Mouse (Mus musculus): ENCODE measurements at regions not wholly inside any gene's neighbourhood (a gene's known extent, or its start where the extent isn't known, plus 50 kb on each side); places are given as distances from the start of the nearest gene placed in this dataset.
"Not testable (repeated sequence)": the region's sequence is repeated elsewhere in the genome, so short reads cannot be mapped to it uniquely, and the experiment has no call there.

DNA sequence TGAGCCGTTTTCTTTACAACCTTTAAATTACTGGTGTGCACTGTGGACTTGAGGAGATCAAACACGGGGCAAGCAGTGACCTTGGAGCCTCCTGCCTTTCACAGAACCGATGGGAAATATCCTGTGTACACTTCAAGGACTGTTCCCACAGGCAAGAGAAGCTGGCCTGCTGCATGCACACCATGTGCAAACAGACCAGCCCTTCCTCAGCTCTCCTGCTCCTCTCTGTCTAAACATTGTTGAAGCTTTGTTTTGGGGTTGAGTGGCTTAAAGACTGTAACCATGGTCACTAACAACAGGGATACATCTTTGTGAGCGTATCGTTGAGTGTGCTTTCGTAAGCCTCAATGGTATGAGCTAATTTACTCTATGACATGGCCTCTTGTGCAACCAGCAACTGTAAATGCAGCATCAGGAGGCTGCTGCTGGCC is 50.2 kb upstream of the Agps start:
- DNase-seq = no peak
- no peak for TF ChIP-seq CTCF (IDR thresholded peaks at IDR 0.05)
- H3K27ac ChIP-seq = no peak overlapping the region
- H3K4me3 ChIP-seq = no peak overlapping the region
- intact Hi-C loops (cut with DNase I) = loop anchor here (1.0 kb wide), 1 partner anchor 176 kb away; no protein-coding TSS in a partner anchor

DNA sequence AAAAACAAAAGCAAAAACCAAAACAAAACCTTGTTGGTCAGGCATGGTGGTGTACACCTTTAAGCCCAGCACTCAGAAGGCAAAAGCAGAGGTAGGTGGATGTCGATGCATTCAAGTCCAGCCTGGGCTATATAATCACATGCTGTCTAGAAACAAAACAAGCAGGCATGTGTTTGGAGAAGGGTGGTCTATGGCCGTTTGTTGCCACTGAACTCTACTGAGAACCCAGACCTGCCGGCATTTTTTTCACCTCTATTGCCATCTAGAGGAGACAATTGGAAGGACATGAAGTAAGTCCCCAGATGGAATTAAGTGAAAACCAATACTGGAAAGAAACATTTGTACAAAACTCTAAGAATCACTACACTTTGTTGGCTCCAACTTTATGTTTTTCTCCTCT is 50.9 kb upstream of the Agps start:
- H3K4me3 ChIP-seq = peak overlapping the region; percentile 45
- TF ChIP-seq CTCF (IDR thresholded peaks at IDR 0.05) = peak; percentile 85
- intact Hi-C loops (cut with DNase I) = loop anchor here (1.0 kb wide), 1 partner anchor 176 kb away; no protein-coding TSS in a partner anchor
- no peak overlapping the region for H3K27ac ChIP-seq
- no peak for DNase-seq

DNA sequence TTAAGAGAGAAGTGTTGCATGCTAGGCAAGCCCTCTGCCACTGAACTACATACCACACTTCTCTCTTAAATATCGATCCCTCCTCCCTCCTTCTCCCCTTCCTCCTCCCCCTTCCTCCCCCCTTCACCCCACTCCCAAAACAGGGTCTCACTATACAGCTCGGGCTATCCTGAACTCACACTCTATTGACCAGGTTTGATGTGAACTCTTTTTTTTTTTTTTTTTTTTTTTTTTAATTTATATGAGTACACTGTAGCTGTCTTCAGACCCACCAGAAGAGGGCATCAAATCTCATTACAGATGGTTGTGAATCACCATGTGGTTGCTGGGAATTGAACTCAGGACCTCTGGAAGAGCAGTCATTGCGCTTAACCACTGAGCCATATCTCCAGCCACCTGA is 53.3 kb upstream of the Agps start:
- H3K27ac ChIP-seq, DNase-seq, H3K4me3 ChIP-seq: not testable (repeated sequence)
- intact Hi-C loops (cut with DNase I) = loop anchor here (5.0 to 10.0 kb wide), 2 partner anchors 41 to 74 kb away; partner anchors contain the start of gene Nfe2l2

DNA sequence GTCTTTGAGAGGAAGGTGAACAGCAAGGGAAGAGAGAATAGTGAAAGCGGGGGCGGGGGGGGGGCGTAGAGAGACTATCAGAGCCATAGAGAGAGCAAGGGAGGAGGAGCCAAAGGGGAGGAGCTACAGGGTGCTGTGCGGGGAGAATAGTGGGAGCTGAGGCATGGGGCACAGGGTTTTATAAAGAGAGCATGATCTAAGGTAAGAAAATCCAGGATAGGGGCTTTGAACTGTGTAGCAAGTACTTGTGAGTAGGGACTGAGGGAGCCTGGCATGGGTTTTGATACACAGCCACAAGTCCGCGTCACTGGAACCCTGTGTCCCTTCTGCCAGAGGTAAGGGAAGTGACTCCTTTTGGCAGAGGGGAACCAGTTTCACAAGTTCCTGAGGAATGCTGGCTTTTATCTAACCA is 54.9 kb upstream of the Agps start:
- no peak for TF ChIP-seq CTCF (IDR thresholded peaks at IDR 0.05)
- peak overlapping the region; percentile 28; the same call in 1 of the 2 replicates for H3K27ac ChIP-seq
- DNase-seq = peak; percentile 53
- intact Hi-C loops (cut with DNase I) = loop anchor here (5.0 to 10.0 kb wide), 2 partner anchors 40 to 72 kb away; partner anchors contain the start of gene Nfe2l2
- H3K4me3 ChIP-seq = peak overlapping the region; percentile 61

DNA sequence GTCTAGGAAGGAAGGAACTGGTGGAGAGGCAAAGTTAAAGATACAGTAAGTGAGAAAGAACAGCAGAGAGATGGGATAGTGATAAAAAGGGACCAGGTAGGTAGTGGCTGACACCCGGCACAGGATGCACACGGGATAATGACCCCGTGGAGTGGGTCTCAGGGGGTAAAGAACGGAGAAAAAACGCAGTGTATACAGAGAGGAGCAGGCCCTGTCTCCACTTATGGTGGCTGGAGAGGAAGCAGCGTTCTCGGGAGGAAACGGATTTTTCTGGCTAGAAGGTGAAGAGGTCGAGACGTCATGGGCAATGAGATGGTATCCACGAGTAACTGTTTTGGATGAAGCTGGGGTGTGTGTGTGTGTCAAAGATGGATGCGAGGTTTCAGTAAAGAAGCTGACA is 55.4 kb upstream of the Agps start:
- H3K4me3 ChIP-seq = peak overlapping the region; percentile 61
- DNase-seq = no peak
- 0 out of 2 replicates have a peak overlapping the region, but pooled peaks have one; percentile 28 for H3K27ac ChIP-seq
- intact Hi-C loops (cut with DNase I) = loop anchor here (5.0 to 10.0 kb wide), 2 partner anchors 39 to 72 kb away; partner anchors contain the start of gene Nfe2l2
- no peak for TF ChIP-seq CTCF (IDR thresholded peaks at IDR 0.05)

DNA sequence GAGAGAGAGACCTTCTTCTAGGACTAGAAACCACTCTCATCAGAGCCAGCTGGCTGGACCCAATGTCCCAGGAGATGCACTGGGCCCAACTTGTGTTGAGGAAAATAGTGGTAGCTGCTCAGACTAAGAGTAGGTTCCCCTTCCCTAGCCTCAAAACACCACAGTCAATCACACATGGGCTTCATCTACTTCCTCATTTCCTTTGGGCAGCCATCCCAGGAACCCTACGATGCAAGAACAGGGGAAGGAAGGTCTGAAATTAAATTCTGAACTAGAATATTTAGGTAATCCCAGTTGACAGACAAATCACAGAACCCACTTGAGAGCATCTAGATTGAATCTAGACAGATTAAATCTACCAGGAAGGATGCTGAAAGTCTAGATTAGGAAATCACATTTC is 56.8 kb upstream of the Agps start:
- Histone ChIP-seq H3K27ac (no peak overlapping the region), H3K4me3 (no peak overlapping the region)
- intact Hi-C loops (cut with DNase I) = loop anchor here (5.0 to 10.0 kb wide), 2 partner anchors 38 to 70 kb away; partner anchors contain the start of gene Nfe2l2
- no peak for TF ChIP-seq CTCF (IDR thresholded peaks at IDR 0.05)
- peak; percentile 42 for DNase-seq

DNA sequence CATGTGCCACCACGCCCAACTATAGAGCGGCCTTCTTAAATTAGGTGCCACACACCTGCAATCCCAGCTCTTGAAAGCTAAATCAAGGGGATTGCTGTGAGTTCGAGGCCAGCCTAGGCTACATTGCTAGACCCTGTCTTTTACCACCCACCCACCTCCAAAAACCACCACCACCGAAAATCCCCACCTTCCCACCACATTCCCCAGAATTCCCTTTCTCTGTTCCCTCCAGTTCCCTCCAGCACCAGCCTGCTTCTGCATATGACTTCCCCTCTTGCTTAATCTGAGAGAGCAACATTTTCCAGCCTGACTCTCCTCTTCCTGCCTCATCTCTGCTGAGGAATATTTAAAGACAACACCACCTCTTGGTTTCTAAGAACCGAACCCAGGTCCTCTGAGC is 58.5 kb upstream of the Agps start:
- H3K4me3 ChIP-seq = no peak overlapping the region
- no peak for TF ChIP-seq CTCF (IDR thresholded peaks at IDR 0.05)
- H3K27ac ChIP-seq = peak overlapping the region; percentile 75; the same call in 1 of the 2 replicates
- intact Hi-C loops (cut with DNase I) = loop anchor here (10.0 kb wide), 1 partner anchor 69 kb away; the partner anchor contains the start of gene Nfe2l2
- DNase-seq = no peak

DNA sequence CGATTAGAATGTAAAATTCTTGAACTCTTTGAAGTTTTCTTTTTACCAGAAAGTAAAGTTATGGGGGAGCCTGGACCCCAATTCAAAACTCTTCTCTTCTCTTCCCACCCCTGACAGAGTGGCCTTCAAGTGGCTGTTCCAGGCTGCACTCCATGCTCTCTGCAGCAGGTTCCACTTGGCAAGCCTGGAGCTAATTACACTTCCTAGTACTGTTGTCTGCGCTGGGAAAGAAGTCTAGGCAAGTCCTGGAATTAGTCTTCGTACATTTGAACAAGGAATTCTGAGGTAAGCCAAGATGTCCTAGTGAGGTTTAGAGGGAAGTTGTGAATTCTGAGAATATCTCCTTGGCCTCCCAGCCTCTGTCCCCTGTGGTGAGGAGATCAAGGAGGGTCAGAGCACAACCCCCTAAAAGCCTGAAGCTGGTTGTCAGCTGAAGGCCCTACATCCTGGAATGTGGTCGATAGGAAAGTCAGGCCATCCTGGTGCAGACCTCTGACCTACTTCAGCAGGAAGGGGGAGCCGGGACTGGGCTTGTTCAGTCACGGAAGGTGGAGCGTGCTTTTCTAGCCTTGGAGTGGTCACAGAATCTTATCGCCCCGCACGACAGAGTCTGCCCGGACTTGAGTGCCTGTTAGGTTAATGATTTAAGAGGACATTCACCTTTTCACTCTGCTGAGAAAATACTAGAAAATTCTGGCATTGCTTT is 59.6 kb upstream of the Agps start:
- Histone ChIP-seq H3K27ac (peak overlapping the region; percentile 75), H3K4me3 (peak overlapping the region; percentile 30)
- intact Hi-C loops (cut with DNase I) = loop anchor here (10.0 kb wide), 1 partner anchor 68 kb away; the partner anchor contains the start of gene Nfe2l2
- TF ChIP-seq CTCF (IDR thresholded peaks at IDR 0.05) = no peak
- no peak for DNase-seq

DNA sequence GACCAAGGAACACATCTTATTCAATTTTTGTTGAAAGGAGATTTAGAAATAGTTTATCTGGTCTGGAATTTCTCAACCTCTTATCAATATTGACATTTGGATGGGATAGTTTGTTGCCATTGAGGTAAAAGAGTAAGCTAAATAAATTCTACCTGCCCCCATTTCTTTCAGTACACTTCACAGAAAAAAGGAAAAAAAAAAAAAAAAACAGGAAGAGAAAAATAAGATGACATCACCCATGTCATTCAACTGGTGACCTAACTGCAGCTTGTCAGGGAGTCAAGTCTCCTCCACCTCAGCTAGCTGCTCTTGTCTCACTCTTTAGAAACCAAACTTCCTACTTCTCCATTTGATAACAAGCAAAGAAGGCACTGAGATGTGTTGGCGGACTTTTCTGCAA is 61.3 kb upstream of the Agps start:
- intact Hi-C loops (cut with DNase I) = loop anchor here (10.0 kb wide), 1 partner anchor 66 kb away; the partner anchor contains the start of gene Nfe2l2
- no peak overlapping the region for H3K27ac ChIP-seq
- TF ChIP-seq CTCF (IDR thresholded peaks at IDR 0.05) = no peak
- DNase-seq = no peak
- no peak overlapping the region for H3K4me3 ChIP-seq

DNA sequence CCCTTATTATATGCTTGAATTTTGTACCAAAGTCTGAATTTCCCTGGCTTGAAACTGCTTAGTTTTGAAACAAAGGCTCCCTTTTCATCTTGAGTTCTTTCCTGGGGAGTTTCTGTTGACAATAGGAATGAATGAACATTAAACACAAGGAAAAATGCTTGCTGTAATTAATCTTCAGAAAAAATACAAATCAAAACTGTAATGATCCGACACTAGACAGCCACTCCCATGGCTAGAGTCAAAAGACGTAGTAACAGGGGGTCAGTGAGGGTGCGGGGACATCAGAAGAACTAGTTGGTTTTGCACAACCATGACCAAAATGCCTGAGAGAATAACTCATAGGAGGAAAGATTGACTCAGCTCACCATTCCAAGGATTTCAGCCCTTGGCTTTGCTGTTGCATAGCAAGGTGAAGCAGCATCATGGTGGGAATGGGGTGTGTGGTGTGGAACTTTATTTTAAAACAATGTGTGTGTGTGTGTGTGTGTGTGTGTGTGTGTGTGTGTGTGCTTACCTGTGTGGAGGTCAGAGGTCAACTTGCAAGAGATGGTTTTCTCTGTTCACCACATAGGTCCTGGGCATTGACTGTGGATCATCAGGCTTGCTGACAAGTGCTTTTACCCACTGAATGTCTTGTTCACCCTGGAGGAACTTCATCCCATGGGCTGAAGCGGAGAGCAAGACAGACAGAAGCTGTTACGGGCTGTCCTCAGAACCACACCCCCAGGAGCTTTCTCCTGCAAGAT is 63.2 kb upstream of the Agps start:
- Histone ChIP-seq H3K27ac (peak overlapping the region; percentile 8; the same call in 1 of the 2 replicates), H3K4me3 (no peak overlapping the region)
- DNase-seq = no peak
- TF ChIP-seq CTCF (IDR thresholded peaks at IDR 0.05) = no peak
- intact Hi-C loops (cut with DNase I) = no loop called here

DNA sequence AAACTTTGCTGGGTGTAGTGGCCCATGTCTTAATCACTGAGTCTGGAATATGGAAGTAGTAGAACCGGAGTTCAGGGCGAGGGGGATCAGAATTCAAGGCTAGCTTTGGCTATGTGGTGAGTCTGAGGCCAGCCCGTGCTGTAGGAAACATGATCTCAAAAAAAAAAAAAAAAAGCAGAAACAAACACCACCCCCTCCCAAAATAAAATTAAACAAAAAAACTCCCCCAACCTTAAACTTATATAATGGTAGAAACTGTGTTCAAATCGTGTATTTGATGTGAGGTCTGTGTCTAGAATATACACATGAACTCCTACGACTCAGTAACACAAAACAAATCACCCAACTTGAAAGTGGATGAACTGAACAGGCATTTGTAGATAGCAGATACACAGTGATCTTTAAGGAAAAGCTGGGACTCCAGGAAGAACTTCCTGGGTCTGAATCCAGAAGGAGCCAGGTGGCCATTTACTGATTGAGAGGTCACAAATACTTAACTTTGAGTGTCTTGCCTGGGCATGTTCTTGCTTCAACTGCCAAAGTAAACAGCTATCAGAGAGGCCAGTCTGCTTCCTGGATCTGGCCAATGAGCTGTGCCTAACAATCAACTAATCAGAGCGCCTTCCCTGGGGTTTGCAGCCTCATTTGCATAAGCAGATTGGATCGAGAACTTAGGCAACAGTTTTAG is 63.6 kb upstream of the Nfe2l2 start:
- Histone ChIP-seq H3K27ac (peak overlapping the region; percentile 8; the same call in 1 of the 2 replicates), H3K4me3 (no peak overlapping the region)
- no peak for TF ChIP-seq CTCF (IDR thresholded peaks at IDR 0.05)
- DNase-seq = no peak
- intact Hi-C loops (cut with DNase I) = no loop called here

DNA sequence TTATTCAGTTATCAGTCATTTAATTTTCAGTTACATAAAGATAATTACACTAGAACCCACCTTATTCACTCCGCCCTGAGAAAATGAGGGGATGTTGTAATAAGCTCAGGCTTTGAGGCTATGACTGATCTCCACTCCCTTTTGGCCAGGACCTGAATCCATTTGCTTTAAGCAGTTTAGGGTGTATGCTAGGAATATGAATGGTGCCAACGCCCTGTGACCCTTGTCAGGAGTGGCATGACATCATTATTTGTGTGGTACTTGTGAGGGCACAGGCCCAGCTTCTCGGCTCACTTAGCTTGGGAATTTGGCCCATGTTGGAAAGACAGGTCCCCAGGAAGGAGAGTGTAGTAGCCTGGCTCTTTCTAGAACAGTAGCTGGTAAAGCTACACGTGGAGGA is 61.0 kb upstream of the Nfe2l2 start:
- intact Hi-C loops (cut with DNase I) = no loop called here
- no peak for DNase-seq

More for the DNA sequence above, 61.0 kb upstream of the Nfe2l2 start:
- TF ChIP-seq CTCF (IDR thresholded peaks at IDR 0.05) = no peak
- Histone ChIP-seq H3K4me3 (no peak overlapping the region), H3K27ac (no peak overlapping the region)
